Mouse (Mus musculus): Measurements from ENCODE around the gene Pfdn4. TPM values are rescaled to one million over a fixed set of nuclear protein-coding genes. Genes with fewer than 3 reads are reported as not detected.

The Pfdn4 gene
- polyA plus RNA-seq, 1 experiment from 2014 or later = 102 TPM

- H3K9me3 ChIP-seq (replicated peaks) = no peaks in the 10 kb centered on the region
- no peak for DNase-seq (ENCODE audit: low spot score)
- 0 out of 2 replicates have a peak, but pooled peaks cover 7% of the 10 kb centered on the region for H3K27me3 ChIP-seq (ENCODE audit: low read depth, poor library complexity, severe bottlenecking)
- peaks cover 3% of the 10 kb centered on the region for H3K4me1 ChIP-seq
- H3K4me3 ChIP-seq = no peak overlapping the region
- WGBS = 92% methylated on average over 3 of the region's 3 CpGs
- H3K36me3 ChIP-seq = no peaks in the 10 kb centered on the region
- H3K27ac ChIP-seq = no peak overlapping the region
These were observed 21.1 kb upstream of the Pfdn4 start for GRCm38 (mm10) chr2:170475164-170475563.

GRCm38 (mm10) chr2:170476215-170476614, 20.0 kb upstream of the Pfdn4 start:
- no peak overlapping the region for H3K27ac ChIP-seq
- 85% methylated on average over 11 of the region's 11 CpGs for WGBS
- H3K4me1 ChIP-seq = no peaks in the 10 kb centered on the region
- H3K36me3 ChIP-seq = no peaks in the 10 kb centered on the region
- H3K9me3 ChIP-seq (replicated peaks) = no peaks in the 10 kb centered on the region
- H3K4me3 ChIP-seq = no peak overlapping the region
- no peak for DNase-seq (ENCODE audit: low spot score)
- H3K27me3 ChIP-seq (ENCODE audit: low read depth, poor library complexity, severe bottlenecking) = no peaks in the 10 kb centered on the region

- H3K27me3 ChIP-seq (ENCODE audit: low read depth, poor library complexity, severe bottlenecking) = no peaks in the 10 kb centered on the region
- WGBS = 84% methylated on average over 8 of the region's 8 CpGs
- no peaks in the 10 kb centered on the region for H3K9me3 ChIP-seq (replicated peaks)
- H3K4me3 ChIP-seq = no peak overlapping the region
- H3K4me1 ChIP-seq = no peaks in the 10 kb centered on the region
- H3K36me3 ChIP-seq = no peaks in the 10 kb centered on the region
- no peak for DNase-seq (ENCODE audit: low spot score)
- no peak overlapping the region for H3K27ac ChIP-seq
These were observed 19.6 kb upstream of the Pfdn4 start for GRCm38 (mm10) chr2:170476643-170477042.

GRCm38 (mm10) chr2:170482019-170482540, 14.1 kb upstream of the Pfdn4 start:
- DNase-seq (ENCODE audit: low spot score) = no peak
- Histone ChIP-seq H3K4me3 (no peak overlapping the region), H3K4me1 (no peaks in the 10 kb centered on the region), H3K9me3 (replicated peaks) (no peaks in the 10 kb centered on the region), H3K36me3 (no peaks in the 10 kb centered on the region), H3K27ac (no peak overlapping the region), H3K27me3 (ENCODE audit: low read depth, poor library complexity, severe bottlenecking) (peaks cover 9% of the 10 kb centered on the region; the same call in 1 of the 2 replicates)
- WGBS = 64% methylated on average over 10 of the region's 10 CpGs

GRCm38 (mm10) chr2:170483914-170484313, 12.3 kb upstream of the Pfdn4 start:
- no peak overlapping the region for H3K27ac ChIP-seq
- no peak for DNase-seq (ENCODE audit: low spot score)
- H3K9me3 ChIP-seq (replicated peaks) = no peaks in the 10 kb centered on the region
- H3K4me3 ChIP-seq = no peak overlapping the region
- peaks cover 2% of the 10 kb centered on the region; the same call in 1 of the 2 replicates for H3K4me1 ChIP-seq
- peaks cover 22% of the 10 kb centered on the region; the same call in 1 of the 2 replicates for H3K27me3 ChIP-seq (ENCODE audit: low read depth, poor library complexity, severe bottlenecking)
- 74% methylated on average over 11 of the region's 11 CpGs for WGBS
- no peaks in the 10 kb centered on the region for H3K36me3 ChIP-seq

GRCm38 (mm10) chr2:170487202-170487601, 9.0 kb upstream of the Pfdn4 start:
- no peak overlapping the region for H3K4me3 ChIP-seq
- no peak for DNase-seq (ENCODE audit: low spot score)
- H3K27ac ChIP-seq = no peak overlapping the region
- 86% methylated on average over 7 of the region's 7 CpGs for WGBS
- no peaks in the 10 kb centered on the region for H3K9me3 ChIP-seq (replicated peaks)
- H3K36me3 ChIP-seq = no peaks in the 10 kb centered on the region
- H3K27me3 ChIP-seq (ENCODE audit: low read depth, poor library complexity, severe bottlenecking) = peaks cover 48% of the 10 kb centered on the region
- H3K4me1 ChIP-seq = peaks cover 5% of the 10 kb centered on the region; the same call in 1 of the 2 replicates

GRCm38 (mm10) chr2:170487890-170488502, 8.2 kb upstream of the Pfdn4 start:
- DNase-seq (ENCODE audit: low spot score) = no peak
- 65% methylated on average over 26 of the region's 26 CpGs for WGBS
- no peaks in the 10 kb centered on the region for H3K36me3 ChIP-seq

GRCm38 (mm10) chr2:170494784-170495710, 1.2 kb upstream of the Pfdn4 start:
- H3K4me3 ChIP-seq = 0 out of 2 replicates have a peak overlapping the region, but pooled peaks have one; percentile 10
- 5% methylated on average over 31 of the region's 31 CpGs for WGBS
- peaks cover 92% of the 10 kb centered on the region for H3K27me3 ChIP-seq (ENCODE audit: low read depth, poor library complexity, severe bottlenecking)
- H3K36me3 ChIP-seq = no peaks in the 10 kb centered on the region
- peaks cover 30% of the 10 kb centered on the region for H3K4me1 ChIP-seq
- no peak overlapping the region for H3K27ac ChIP-seq
- no peaks in the 10 kb centered on the region for H3K9me3 ChIP-seq (replicated peaks)
- DNase-seq (ENCODE audit: low spot score) = peak; percentile 57

More at GRCm38 (mm10) chr2:170487890-170488502, 8.2 kb upstream of the Pfdn4 start:
- peaks cover 55% of the 10 kb centered on the region for H3K27me3 ChIP-seq (ENCODE audit: low read depth, poor library complexity, severe bottlenecking)
- peaks cover 5% of the 10 kb centered on the region; the same call in 1 of the 2 replicates for H3K4me1 ChIP-seq
- H3K27ac ChIP-seq = no peak overlapping the region
- no peaks in the 10 kb centered on the region for H3K9me3 ChIP-seq (replicated peaks)
- H3K4me3 ChIP-seq = no peak overlapping the region

GRCm38 (mm10) chr2:170497091-170497566, 901 bp downstream of the Pfdn4 start, which contains the start of gene Cyp24a1:
Gene Cyp24a1, minus strand, starts transcription at chr2:170497145.
- Histone ChIP-seq H3K27me3 (ENCODE audit: low read depth, poor library complexity, severe bottlenecking) (peaks cover 84% of the 10 kb centered on the region), H3K36me3 (no peaks in the 10 kb centered on the region), H3K4me3 (peak within 1 kb of the TSS; percentile 47), H3K9me3 (replicated peaks) (no peaks in the 10 kb centered on the region), H3K27ac (no peak within 1 kb of the TSS), H3K4me1 (peaks cover 30% of the 10 kb centered on the region)
- WGBS = under 1% methylated on average over 36 of the region's 36 CpGs
- DNase-seq (ENCODE audit: low spot score) = peak; percentile 77

- Histone ChIP-seq H3K9me3 (replicated peaks) (no peaks in the 10 kb centered on the region), H3K27ac (no peak overlapping the region), H3K4me1 (peaks cover 30% of the 10 kb centered on the region), H3K4me3 (no peak overlapping the region), H3K36me3 (no peaks in the 10 kb centered on the region), H3K27me3 (ENCODE audit: low read depth, poor library complexity, severe bottlenecking) (peaks cover 77% of the 10 kb centered on the region)
- no peak for DNase-seq (ENCODE audit: low spot score)
- 17% methylated on average over 8 of the region's 8 CpGs for WGBS
These were observed 1.8 kb downstream of the Pfdn4 start for GRCm38 (mm10) chr2:170498011-170498410.

- H3K36me3 ChIP-seq = no peaks in the 10 kb centered on the region
- peaks cover 2% of the 10 kb centered on the region; the same call in 1 of the 2 replicates for H3K4me1 ChIP-seq
- no peaks in the 10 kb centered on the region for H3K9me3 ChIP-seq (replicated peaks)
- no peak overlapping the region for H3K4me3 ChIP-seq
- peaks cover 32% of the 10 kb centered on the region for H3K27me3 ChIP-seq (ENCODE audit: low read depth, poor library complexity, severe bottlenecking)
- DNase-seq (ENCODE audit: low spot score) = no peak
- WGBS = 54% methylated on average over 8 of the region's 8 CpGs
- H3K27ac ChIP-seq = no peak overlapping the region
These were observed 7.1 kb downstream of the Pfdn4 start for GRCm38 (mm10) chr2:170503343-170503742.

GRCm38 (mm10) chr2:170503983-170504382, 7.8 kb downstream of the Pfdn4 start:
- Histone ChIP-seq H3K27me3 (ENCODE audit: low read depth, poor library complexity, severe bottlenecking) (peaks cover 25% of the 10 kb centered on the region), H3K4me3 (no peak overlapping the region), H3K9me3 (replicated peaks) (no peaks in the 10 kb centered on the region), H3K36me3 (no peaks in the 10 kb centered on the region), H3K4me1 (peaks cover 4% of the 10 kb centered on the region), H3K27ac (no peak overlapping the region)
- DNase-seq (ENCODE audit: low spot score) = no peak
- 41% methylated on average over 4 of the region's 4 CpGs for WGBS
